Mouse (Mus musculus): ENCODE data around the gene Ankdd1a. TPM values are rescaled to one million over a fixed set of nuclear protein-coding genes. Genes with fewer than 3 reads are reported as not detected.
A peak's percentile ranks its signal among the peaks of the same experiment; 100 is the strongest.

The Ankdd1a gene
- polyA plus RNA-seq, 1 experiment, result 33.9 TPM

- no peak for DNase-seq (ENCODE audit: low spot score)
These were observed 25.8 kb upstream of the Ankdd1a start for GRCm38 (mm10) chr9:65545635-65546412.

GRCm38 (mm10) chr9:65542111-65542524 is 22.1 kb upstream of the Ankdd1a start:
- DNase-seq (ENCODE audit: low spot score), result no peak

- DNase-seq (ENCODE audit: low spot score), result no peak
These were observed 21.4 kb upstream of the Ankdd1a start for GRCm38 (mm10) chr9:65541126-65542068.

GRCm38 (mm10) chr9:65539697-65540096 is 19.7 kb upstream of the Ankdd1a start:
- DNase-seq (ENCODE audit: low spot score), result no peak

GRCm38 (mm10) chr9:65537901-65538630 is 18.1 kb upstream of the Ankdd1a start:
- DNase-seq (ENCODE audit: low spot score), result no peak

- DNase-seq (ENCODE audit: low spot score), result no peak
These were observed 16.5 kb upstream of the Ankdd1a start for GRCm38 (mm10) chr9:65536491-65536890.

GRCm38 (mm10) chr9:65535789-65536469 is 15.9 kb upstream of the Ankdd1a start:
- no peak for DNase-seq (ENCODE audit: low spot score)

- DNase-seq (ENCODE audit: low spot score), result no peak
These were observed 15.3 kb upstream of the Ankdd1a start for GRCm38 (mm10) chr9:65535191-65535722.

- no peak for DNase-seq (ENCODE audit: low spot score)
These were observed 14.1 kb upstream of the Ankdd1a start for GRCm38 (mm10) chr9:65534111-65534510.

GRCm38 (mm10) chr9:65532986-65533385 is 13.0 kb upstream of the Ankdd1a start:
- DNase-seq (ENCODE audit: low spot score), result no peak

GRCm38 (mm10) chr9:65531283-65531682 is 11.3 kb upstream of the Ankdd1a start:
- DNase-seq (ENCODE audit: low spot score), result no peak

GRCm38 (mm10) chr9:65529659-65530058 is 9.7 kb upstream of the Ankdd1a start:
- no peak for DNase-seq (ENCODE audit: low spot score)

- no peak for DNase-seq (ENCODE audit: low spot score)
These were observed 8.5 kb upstream of the Ankdd1a start for GRCm38 (mm10) chr9:65528417-65529038.

GRCm38 (mm10) chr9:65525445-65526195 is 5.6 kb upstream of the Ankdd1a start:
- DNase-seq (ENCODE audit: low spot score), result no peak

GRCm38 (mm10) chr9:65523611-65524364 is 3.8 kb upstream of the Ankdd1a start:
- DNase-seq (ENCODE audit: low spot score), result peak; percentile 47

- no peak for DNase-seq (ENCODE audit: low spot score)
These were observed 498 bp upstream of the Ankdd1a start for GRCm38 (mm10) chr9:65520505-65520876.

GRCm38 (mm10) chr9:65514851-65515261 is 5.1 kb downstream of the Ankdd1a start:
- DNase-seq (ENCODE audit: low spot score), result no peak

GRCm38 (mm10) chr9:65514431-65514830 is 5.6 kb downstream of the Ankdd1a start:
- no peak for DNase-seq (ENCODE audit: low spot score)

GRCm38 (mm10) chr9:65512520-65512919 is 7.5 kb downstream of the Ankdd1a start:
- DNase-seq (ENCODE audit: low spot score), result no peak
